Mouse (Mus musculus) megakaryocyte, embryonic 14.5 days (primary cell): Measurements from ENCODE around the gene Ski. TPM values are rescaled to one million over a fixed set of nuclear protein-coding genes. Genes with fewer than 3 reads are reported as not detected.

ENCODE experiments used
- H3K27me3 ChIP-seq: replicated peaks from 2 replicates; pipeline ENCODE3; 2012; ENCODE audit warnings: inconsistent platforms
- H3K36me3 ChIP-seq: replicated peaks from 2 replicates; pipeline ENCODE3; 2012; ENCODE audit warnings: low read length, inconsistent platforms, mixed read lengths
- H3K4me1 ChIP-seq: 2 replicates; pipeline ENCODE4 v1.6.1; 2012; ENCODE audit warnings: inconsistent platforms
- H3K4me3 ChIP-seq: replicated peaks from 2 replicates; pipeline ENCODE3; 2012; ENCODE audit warnings: moderate library complexity, mild to moderate bottlenecking, inconsistent platforms
- H3K9me3 ChIP-seq: 2 replicates; pipeline ENCODE4 v1.6.1; 2012; ENCODE audit warnings: inconsistent platforms
- FLI1 ChIP-seq: IDR thresholded peaks from 2 replicates; pipeline ENCODE4 v1.6.1; 2012; ENCODE audit warnings: low read length, inconsistent platforms, mixed read lengths
- GATA1 ChIP-seq: IDR thresholded peaks from 3 replicates; pipeline ENCODE4 v1.6.1; 2012; ENCODE audit warnings: mixed read lengths, low read length, inconsistent platforms, borderline replicate concordance
- polyA plus RNA-seq: library from polyadenylated mRNA; stranded (reverse); fragments of >175 nt; gene quantifications from 2 replicates; pipeline ENCODE4 v1.2.3, GENCODE M21; 2012; ENCODE audit warnings: low replicate concordance; ENCODE audit not compliant: insufficient read depth

Ski gene
- polyA plus RNA-seq, 1 experiment: 31.5 TPM

- peaks cover 88% of the 10 kb centered on the region for H3K4me1 ChIP-seq
- H3K27me3 ChIP-seq: no peaks in the 10 kb centered on the region
- H3K9me3 ChIP-seq: no peaks in the 10 kb centered on the region
- TF ChIP-seq FLI1 (no peak), GATA1 (no peak)
- no peaks in the 10 kb centered on the region for H3K36me3 ChIP-seq
- H3K4me3 ChIP-seq: peak overlapping the region; percentile 90
Measured at GRCm38 (mm10) chr4:155234371-155235310, 12.2 kb upstream of the Ski start.

GRCm38 (mm10) chr4:155233878-155234277 is 11.5 kb upstream of the Ski start:
- H3K36me3 ChIP-seq: no peaks in the 10 kb centered on the region
- H3K27me3 ChIP-seq: no peaks in the 10 kb centered on the region
- TF ChIP-seq FLI1 (no peak), GATA1 (no peak)
- H3K9me3 ChIP-seq: no peaks in the 10 kb centered on the region
- peaks cover 81% of the 10 kb centered on the region for H3K4me1 ChIP-seq
- H3K4me3 ChIP-seq: peak overlapping the region; percentile 90

- Histone ChIP-seq H3K27me3 (peaks cover 16% of the 10 kb centered on the region), H3K36me3 (no peaks in the 10 kb centered on the region), H3K4me1 (peaks cover 63% of the 10 kb centered on the region), H3K9me3 (no peaks in the 10 kb centered on the region), H3K4me3 (no peak overlapping the region)
- TF ChIP-seq GATA1: no peak
- TF ChIP-seq FLI1: no peak
Measured at GRCm38 (mm10) chr4:155228461-155228860, 6.1 kb upstream of the Ski start.

- Histone ChIP-seq H3K27me3 (peaks cover 16% of the 10 kb centered on the region), H3K9me3 (no peaks in the 10 kb centered on the region), H3K4me3 (no peak overlapping the region), H3K36me3 (no peaks in the 10 kb centered on the region), H3K4me1 (peaks cover 60% of the 10 kb centered on the region)
- TF ChIP-seq GATA1: no peak
- no peak for TF ChIP-seq FLI1
Measured at GRCm38 (mm10) chr4:155227986-155228385, 5.6 kb upstream of the Ski start.

GRCm38 (mm10) chr4:155225918-155226317 is 3.5 kb upstream of the Ski start:
- TF ChIP-seq FLI1 (no peak), GATA1 (no peak)
- peaks cover 50% of the 10 kb centered on the region for H3K4me1 ChIP-seq
- H3K9me3 ChIP-seq: no peaks in the 10 kb centered on the region
- peaks cover 16% of the 10 kb centered on the region for H3K27me3 ChIP-seq
- H3K4me3 ChIP-seq: no peak overlapping the region
- H3K36me3 ChIP-seq: peaks cover 5% of the 10 kb centered on the region

GRCm38 (mm10) chr4:155223594-155224528 is 1.5 kb upstream of the Ski start:
- peak overlapping the region; percentile 96 for H3K4me3 ChIP-seq
- H3K27me3 ChIP-seq: peaks cover 16% of the 10 kb centered on the region
- peaks cover 12% of the 10 kb centered on the region for H3K36me3 ChIP-seq
- TF ChIP-seq GATA1 (no peak), FLI1 (no peak; the same call in 1 of the 2 replicates)
- no peaks in the 10 kb centered on the region for H3K9me3 ChIP-seq
- peaks cover 67% of the 10 kb centered on the region for H3K4me1 ChIP-seq

GRCm38 (mm10) chr4:155222841-155223593 is 625 bp upstream of the Ski start:
- H3K36me3 ChIP-seq: peaks cover 20% of the 10 kb centered on the region
- TF ChIP-seq FLI1: peak; percentile 57; the same call in 1 of the 2 replicates
- no peak for TF ChIP-seq GATA1
- peak overlapping the region; percentile 96 for H3K4me3 ChIP-seq
- peaks cover 16% of the 10 kb centered on the region for H3K27me3 ChIP-seq
- peaks cover 76% of the 10 kb centered on the region for H3K4me1 ChIP-seq
- no peaks in the 10 kb centered on the region for H3K9me3 ChIP-seq

- peaks cover 12% of the 10 kb centered on the region for H3K27me3 ChIP-seq
- TF ChIP-seq GATA1 (no peak), FLI1 (no peak)
Measured at GRCm38 (mm10) chr4:155221599-155222551, 517 bp downstream of the Ski start.

More at GRCm38 (mm10) chr4:155221599-155222551, 517 bp downstream of the Ski start:
- H3K36me3 ChIP-seq: peaks cover 31% of the 10 kb centered on the region
- H3K4me1 ChIP-seq: peaks cover 79% of the 10 kb centered on the region
- H3K4me3 ChIP-seq: peak overlapping the region; percentile 96
- no peaks in the 10 kb centered on the region for H3K9me3 ChIP-seq
